In genomic region chr9:61369316-61370273, GRCm38 (mm10) we compare ENCODE assay signal across 8 mouse cellular contexts. TPM values are rescaled to one million over a fixed set of nuclear protein-coding genes. Genes with fewer than 3 reads are reported as not detected.
DNase-seq lines count a peak whose midpoint lies in the region; ATAC-seq and TF ChIP-seq lines count a peak whose summit lies in the region.

No protein-coding gene starts in this region.

- in situ Hi-C loops in ES-E14 (cut with MboI; ENCODE audit: low sequenced_read_pairs in 2 of 2, unreplicated experiment in 2 of 2) = no loop called here

- peak overlapping the region; percentile 52 for H3K4me2 ChIP-seq in kidney, embryonic 14.5 days (replicated peaks; ENCODE audit: low read depth, low read length)
- peak overlapping the region; percentile 62 for H3K4me2 ChIP-seq in lung, embryonic 15.5 days

- no peak for ATAC-seq in kidney, embryonic 14.5 days (ENCODE audit: low FRiP score, low TSS enrichment)
- ATAC-seq in lung, embryonic 15.5 days (ENCODE audit: borderline replicate concordance, extremely low read depth, low FRiP score, low TSS enrichment) = no peak
- no peak for ATAC-seq in megakaryocyte-erythroid progenitor cell, adult 5-6 weeks (replicated peaks; ENCODE audit: low FRiP score, low TSS enrichment, poor library complexity, severe bottlenecking)

- peak overlapping the region; percentile 27; the same call in 1 of the 2 replicates for H3K9ac ChIP-seq in ES-E14 (ENCODE audit: insufficient read depth, low read depth, low read length, poor library complexity, severe bottlenecking)
- H3K9ac ChIP-seq in kidney, embryonic 14.5 days (ENCODE audit: low read depth, low read length) = peak overlapping the region; percentile 45; the same call in 1 of the 2 replicates
- H3K9ac ChIP-seq in lung, embryonic 15.5 days = peak overlapping the region; percentile 31; the same call in 1 of the 2 replicates

- peak overlapping the region; percentile 38 to 53 for H3K4me3 ChIP-seq in ES-E14 (ENCODE audit: insufficient read depth in 1 of 2, low read depth in 1 of 2, low read length in 2 of 2, poor library complexity in 1 of 2, severe bottlenecking in 1 of 2)
- H3K4me3 ChIP-seq in heart, embryonic 10.5 days = peak overlapping the region; percentile 59
- peak overlapping the region; percentile 23 for H3K4me3 ChIP-seq in kidney, embryonic 14.5 days (ENCODE audit: low read length)
- H3K4me3 ChIP-seq in lung, embryonic 15.5 days = peak overlapping the region; percentile 27

- peak; percentile 68 to 71 for DNase-seq in B cell, adult 2 months
- no peak for DNase-seq in ES-E14 (ENCODE audit: low read depth, low spot score)
- peak; percentile 66 to 81 for DNase-seq in cerebellum, postnatal 14 days
- peak; percentile 87 for DNase-seq in heart, embryonic 10.5 days (ENCODE audit: low spot score)
- DNase-seq in right cerebral cortex, adult 18-20 months = peak; percentile 52

- WGBS in heart, embryonic 10.5 days = under 1% methylated on average over 45 of the region's 45 CpGs
- WGBS in kidney, embryonic 14.5 days = under 1% methylated on average over 45 of the region's 45 CpGs
- under 1% methylated on average over 45 of the region's 45 CpGs for WGBS in lung, embryonic 15.5 days

- H3K27me3 ChIP-seq in heart, embryonic 10.5 days (ENCODE audit: insufficient read depth, poor library complexity, severe bottlenecking) = peaks cover 36% of the 10 kb centered on the region
- 0 out of 2 replicates have a peak, but pooled peaks cover 7% of the 10 kb centered on the region for H3K27me3 ChIP-seq in kidney, embryonic 14.5 days (ENCODE audit: control insufficient read depth, insufficient read depth, low read length)
- H3K27me3 ChIP-seq in lung, embryonic 15.5 days = peaks cover 24% of the 10 kb centered on the region

- H3K9me3 ChIP-seq in ES-E14 (ENCODE audit: control insufficient read depth, insufficient read depth, low read depth, low read length) = no peaks in the 10 kb centered on the region
- H3K9me3 ChIP-seq in heart, embryonic 10.5 days = no peaks in the 10 kb centered on the region
- H3K9me3 ChIP-seq in kidney, embryonic 14.5 days (ENCODE audit: control insufficient read depth, low read length) = no peaks in the 10 kb centered on the region
- H3K9me3 ChIP-seq in lung, embryonic 15.5 days = no peaks in the 10 kb centered on the region

- no peak overlapping the region for H3K27ac ChIP-seq in ES-E14 (ENCODE audit: insufficient read depth, low read depth, low read length, poor library complexity, severe bottlenecking)
- H3K27ac ChIP-seq in heart, embryonic 10.5 days = peak overlapping the region; percentile 77
- H3K27ac ChIP-seq in kidney, embryonic 14.5 days (ENCODE audit: low read depth, low read length) = peak overlapping the region; percentile 53; the same call in 1 of the 2 replicates
- peak overlapping the region; percentile 80 for H3K27ac ChIP-seq in lung, embryonic 15.5 days

- H3K36me3 ChIP-seq in ES-E14 (ENCODE audit: control insufficient read depth, insufficient read depth, low read length, poor library complexity, severe bottlenecking) = no peaks in the 10 kb centered on the region; the same call in 1 of the 2 replicates
- H3K36me3 ChIP-seq in heart, embryonic 10.5 days = no peaks in the 10 kb centered on the region
- no peaks in the 10 kb centered on the region for H3K36me3 ChIP-seq in kidney, embryonic 14.5 days (ENCODE audit: control insufficient read depth, insufficient read depth, low read length)
- H3K36me3 ChIP-seq in lung, embryonic 15.5 days = no peaks in the 10 kb centered on the region

- H3K4me1 ChIP-seq in ES-E14 (ENCODE audit: control insufficient read depth in 2 of 2, insufficient read depth in 2 of 2, low read length in 2 of 2, poor library complexity in 1 of 2) = peaks cover 16 to 38% of the 10 kb centered on the region in 2 experiments
- peaks cover 58% of the 10 kb centered on the region for H3K4me1 ChIP-seq in heart, embryonic 10.5 days
- H3K4me1 ChIP-seq in kidney, embryonic 14.5 days (ENCODE audit: control insufficient read depth, insufficient read depth, low read length) = peaks cover 47% of the 10 kb centered on the region
- H3K4me1 ChIP-seq in lung, embryonic 15.5 days = peaks cover 54% of the 10 kb centered on the region

TF ChIP-seq in ES-E14, 5 proteins besides CTCF, POLR2A, EP300 and RAD21:
- TF ChIP-seq HCFC1 (IDR thresholded peaks at IDR 0.05; ENCODE audit: borderline replicate concordance, insufficient read depth, low read length) (no peak), MAFK (IDR thresholded peaks at IDR 0.05; ENCODE audit: insufficient read depth, low read depth, low read length) (no peak), CHD2 (IDR thresholded peaks at IDR 0.05; ENCODE audit: low read depth, low read length) (no peak), ZNF384 (IDR thresholded peaks at IDR 0.05; ENCODE audit: low read depth, low read length) (no peak; the same call in 1 of the 2 replicates), ZC3H11A (IDR thresholded peaks at IDR 0.05; ENCODE audit: borderline replicate concordance, low read depth, low read length) (no peak)

RNA-seq across cellular contexts. Expression of gene Tle3, which starts 2.6 kb away (rescaled TPM):
- total RNA-seq in ES-E14 (2012; rRNA removed) = 51.0 and 57.0 TPM in 2 replicates
- polyA plus RNA-seq in heart, embryonic 10.5 days (2016; fragmentation: Nextera tagmentation; extraction: Ambion mirVana) = 15.6 and 25.4 TPM in 2 replicates
- polyA plus RNA-seq in kidney, embryonic 14.5 days (2014; fragmentation: Nextera tagmentation; extraction: Ambion mirVana) = 29.6 and 33.7 TPM in 2 replicates
- 25.2 and 27.1 TPM in 2 replicates for polyA plus RNA-seq in lung, embryonic 15.5 days (2015; fragmentation: Nextera tagmentation; extraction: Ambion mirVana)
- total RNA-seq in megakaryocyte-erythroid progenitor cell, adult 5-6 weeks (2014; fragmentation: Nextera tagmentation) = 53.3 and 57.0 TPM in 2 replicates
- 19.1 and 26.7 TPM in 2 replicates for total RNA-seq in megakaryocyte-erythroid progenitor cell, adult 5-6 weeks (2017)
